Mouse (Mus musculus) gastrocnemius, postnatal 4 days (tissue): ENCODE measurements around the gene Gm20388. TPM values are rescaled to one million over a fixed set of nuclear protein-coding genes. Genes with fewer than 3 reads are reported as not detected.

Source experiments
- DNase-seq, 2 experiments: peaks; one replicate each; pipeline ENCODE4 v3.0.0; 2021 to 2022; ENCODE audit warnings: low spot score in 2 of 2, mixed read lengths in 2 of 2
- total RNA-seq, 2 experiments: library from RNA; stranded (reverse); gene quantifications; 2 replicates each; pipeline ENCODE4 v1.2.3; 2021

The Gm20388 gene
- total RNA-seq, 2 experiments from 2014 or later, result 12.8 to 22.8 TPM

DNA sequence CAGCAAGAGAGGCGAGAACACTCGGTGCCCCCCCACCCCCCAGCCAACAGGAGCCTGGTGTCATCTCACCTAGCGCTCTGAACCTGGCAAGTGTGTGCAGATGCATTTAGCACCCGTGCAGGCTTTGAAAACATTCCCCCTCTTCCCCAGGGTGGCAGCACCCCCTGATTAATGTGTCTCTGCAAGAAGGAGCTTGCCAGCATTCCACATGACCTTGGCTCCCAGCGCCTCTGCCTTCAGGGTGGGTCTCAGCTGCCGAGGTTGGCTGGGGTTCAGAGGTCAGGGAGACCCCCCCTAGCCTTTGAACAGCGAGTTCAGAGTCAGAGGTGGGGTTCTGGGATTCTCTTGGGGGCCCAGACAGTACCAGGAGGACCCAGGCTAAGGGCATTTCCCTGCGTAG, 601.1 kb downstream of the Gm20388 start:
- DNase-seq, result no peak

DNA sequence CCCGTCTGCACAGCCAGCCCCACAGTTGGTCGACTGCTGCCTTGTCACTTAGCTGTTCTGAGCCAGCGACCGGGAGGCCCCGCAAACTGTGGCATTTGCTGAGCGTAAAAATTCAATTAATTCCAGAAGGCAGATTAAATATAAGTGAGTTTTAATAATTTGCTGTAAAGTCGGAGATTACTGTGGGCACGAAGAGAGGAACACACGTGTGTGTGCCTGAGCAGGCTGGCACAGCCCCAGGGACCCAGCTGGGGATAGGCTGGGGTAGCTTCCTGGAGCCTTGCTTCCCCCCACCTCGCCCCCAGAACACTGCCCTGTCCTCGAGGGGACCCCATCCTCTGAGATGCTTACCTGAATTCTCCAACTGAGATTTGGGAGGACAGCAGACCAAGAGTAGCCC, 601.7 kb downstream of the Gm20388 start:
- no peak for DNase-seq

DNA sequence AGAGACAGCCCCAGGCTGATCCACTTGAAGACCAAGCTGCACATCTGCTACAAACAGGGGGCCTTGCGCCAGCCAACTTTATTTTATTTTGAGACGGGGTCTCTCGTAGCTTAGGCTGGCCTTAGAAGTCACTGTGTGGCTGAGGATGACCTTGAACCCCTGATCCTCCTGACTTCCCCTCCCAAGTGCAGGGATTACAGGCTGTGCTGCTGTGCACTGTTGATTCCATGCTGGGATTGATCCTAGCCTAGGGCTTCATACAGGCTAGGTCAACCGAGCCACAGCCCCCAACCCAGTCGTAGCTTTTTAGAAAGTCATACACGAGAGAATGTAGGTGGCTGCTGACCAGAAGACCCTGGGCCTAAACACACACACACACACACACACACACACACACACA, 602.5 kb downstream of the Gm20388 start:
- no peak for DNase-seq

DNA sequence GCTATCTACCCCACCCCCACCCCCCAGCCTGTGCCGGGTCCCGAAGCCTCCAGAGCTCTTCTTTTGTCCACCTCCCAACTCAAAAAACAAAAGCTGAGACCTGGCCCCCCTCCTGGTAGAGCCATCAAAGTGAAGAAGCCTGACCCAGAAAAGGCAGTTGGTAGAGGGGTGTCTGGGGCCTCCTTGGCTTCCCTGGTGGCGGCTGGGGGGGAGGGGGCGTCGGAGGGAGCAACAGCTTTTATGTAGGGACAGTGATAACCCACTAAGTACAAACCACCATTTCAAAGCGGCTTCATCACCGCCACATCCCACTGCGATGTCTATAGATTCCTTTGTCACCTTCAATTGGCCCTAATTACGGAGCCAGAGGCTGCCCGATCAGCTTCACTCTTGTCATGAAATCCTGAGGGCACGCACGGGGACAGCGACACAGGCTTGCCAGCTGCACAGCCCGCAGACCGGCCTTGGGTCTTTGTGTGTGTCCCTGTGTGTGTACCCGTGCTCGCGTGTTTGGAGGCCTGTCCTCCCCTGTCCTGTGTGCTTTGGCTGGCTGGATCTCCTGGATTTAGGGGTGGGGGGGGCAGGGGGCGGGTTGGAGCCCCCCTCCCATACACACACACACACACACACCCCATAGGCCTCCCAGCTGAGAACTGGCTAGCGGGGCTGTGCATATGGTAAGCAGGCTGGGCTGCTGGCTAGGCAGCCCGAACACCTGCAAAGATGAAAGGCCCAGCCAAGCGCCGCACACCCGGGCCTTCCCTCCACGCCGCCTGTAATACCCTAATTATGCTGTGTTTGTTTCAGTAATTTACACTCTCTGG, 603.2 kb downstream of the Gm20388 start:
- no peak for DNase-seq

DNA sequence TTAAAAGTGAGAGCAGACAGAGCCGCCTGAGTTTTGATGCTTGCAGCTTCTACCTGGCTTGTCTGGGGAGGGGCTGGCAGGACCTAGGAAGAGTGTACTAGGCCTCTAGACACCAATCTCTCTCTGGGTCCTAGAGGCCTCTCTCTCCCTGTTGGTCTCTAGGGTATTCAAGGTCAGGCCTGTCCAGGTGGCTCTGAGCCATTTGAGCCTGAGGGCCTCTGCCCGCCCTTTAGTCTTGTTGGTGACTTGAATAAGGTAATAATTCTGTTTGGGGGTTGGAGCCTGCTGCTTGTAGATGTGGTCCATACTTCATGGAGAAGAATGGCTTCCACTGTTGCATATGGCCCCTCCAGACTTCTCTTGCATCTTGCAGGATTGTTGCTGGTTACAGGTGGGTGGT, 604.6 kb downstream of the Gm20388 start:
- no peak for DNase-seq

DNA sequence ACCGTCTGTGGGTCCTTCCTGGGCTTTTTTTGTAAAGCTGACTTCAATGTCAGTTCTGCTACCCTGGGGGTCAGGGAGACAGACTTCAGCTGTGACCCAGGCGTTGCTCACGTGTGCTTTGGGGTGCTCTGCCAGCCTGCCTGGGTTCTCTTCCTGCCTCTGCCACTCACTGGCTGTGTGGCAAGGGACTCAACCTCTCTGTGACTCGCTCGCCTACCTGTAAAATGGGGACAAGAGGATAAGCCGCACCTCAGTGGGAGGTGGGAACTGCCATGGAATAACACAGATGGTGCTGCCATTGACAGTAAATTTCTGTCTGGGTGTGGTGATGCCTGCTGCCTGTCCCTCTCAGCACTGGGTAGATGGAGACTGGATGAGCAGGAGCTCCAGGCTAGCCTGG, 605.0 kb downstream of the Gm20388 start:
- no peak for DNase-seq

DNA sequence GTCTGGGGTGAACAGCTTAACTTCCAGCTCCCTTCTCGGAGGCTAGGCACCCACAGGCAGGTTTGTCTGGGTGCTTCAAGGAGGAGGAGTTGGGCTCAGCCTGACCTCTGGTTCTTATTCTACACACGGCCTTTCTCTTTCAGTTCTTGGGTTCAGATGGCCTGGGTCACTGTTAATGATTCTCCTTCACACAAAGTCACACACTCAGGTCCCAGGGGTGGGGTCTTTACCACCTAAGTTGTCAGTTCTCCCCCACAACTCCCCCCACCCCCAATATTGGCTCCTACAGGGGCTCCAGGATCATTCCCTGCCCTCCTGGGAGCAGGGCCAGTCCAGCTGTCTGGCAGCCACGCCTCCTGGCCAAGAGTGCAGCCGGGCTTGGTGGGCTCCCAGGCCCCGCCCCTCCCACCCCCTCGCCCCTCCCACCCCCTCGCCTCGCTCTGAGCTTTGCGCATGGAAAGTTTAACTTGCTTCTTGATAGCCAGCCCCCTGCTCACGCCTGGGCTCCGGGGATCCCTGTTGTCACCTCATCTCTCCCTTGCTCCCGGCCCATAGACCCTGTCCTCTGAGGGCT, 605.6 kb downstream of the Gm20388 start:
- DNase-seq, result no peak

DNA sequence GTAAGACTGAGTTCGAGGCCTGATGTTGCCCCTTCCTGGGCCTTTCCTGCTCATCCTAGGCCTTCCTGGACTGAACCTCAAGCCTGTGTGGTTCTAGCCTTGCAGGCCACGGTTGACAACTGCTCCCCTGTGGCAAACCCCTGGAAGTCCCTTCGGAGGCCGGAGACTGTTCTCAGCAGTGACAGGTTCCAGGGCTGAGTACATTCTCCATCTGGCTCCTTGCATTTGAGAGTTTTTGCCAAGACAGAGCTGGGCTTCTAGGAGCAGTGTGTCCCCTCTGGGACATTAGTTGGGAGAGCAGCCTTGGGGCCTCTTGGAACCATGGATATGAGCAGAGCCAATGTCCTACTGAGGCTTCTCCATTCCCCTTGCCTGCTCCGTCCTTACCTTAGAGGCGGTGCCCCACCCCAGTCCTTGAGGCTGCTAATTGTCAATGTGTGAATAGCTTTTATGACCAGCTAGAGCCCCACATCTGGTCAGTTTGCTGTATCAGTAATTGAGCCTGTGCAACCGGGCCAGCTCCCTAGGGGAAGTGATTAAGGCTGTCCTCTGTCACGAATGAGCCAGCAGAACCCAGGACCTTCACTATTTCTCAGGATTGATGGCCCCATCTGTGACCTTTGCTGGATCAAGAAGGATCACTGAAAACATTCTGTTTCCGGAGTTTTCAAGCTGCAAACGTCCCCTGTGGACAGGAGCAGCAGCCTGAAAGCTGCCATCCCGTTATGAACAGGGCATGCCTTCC, 607.2 kb downstream of the Gm20388 start:
- no peak for DNase-seq

DNA sequence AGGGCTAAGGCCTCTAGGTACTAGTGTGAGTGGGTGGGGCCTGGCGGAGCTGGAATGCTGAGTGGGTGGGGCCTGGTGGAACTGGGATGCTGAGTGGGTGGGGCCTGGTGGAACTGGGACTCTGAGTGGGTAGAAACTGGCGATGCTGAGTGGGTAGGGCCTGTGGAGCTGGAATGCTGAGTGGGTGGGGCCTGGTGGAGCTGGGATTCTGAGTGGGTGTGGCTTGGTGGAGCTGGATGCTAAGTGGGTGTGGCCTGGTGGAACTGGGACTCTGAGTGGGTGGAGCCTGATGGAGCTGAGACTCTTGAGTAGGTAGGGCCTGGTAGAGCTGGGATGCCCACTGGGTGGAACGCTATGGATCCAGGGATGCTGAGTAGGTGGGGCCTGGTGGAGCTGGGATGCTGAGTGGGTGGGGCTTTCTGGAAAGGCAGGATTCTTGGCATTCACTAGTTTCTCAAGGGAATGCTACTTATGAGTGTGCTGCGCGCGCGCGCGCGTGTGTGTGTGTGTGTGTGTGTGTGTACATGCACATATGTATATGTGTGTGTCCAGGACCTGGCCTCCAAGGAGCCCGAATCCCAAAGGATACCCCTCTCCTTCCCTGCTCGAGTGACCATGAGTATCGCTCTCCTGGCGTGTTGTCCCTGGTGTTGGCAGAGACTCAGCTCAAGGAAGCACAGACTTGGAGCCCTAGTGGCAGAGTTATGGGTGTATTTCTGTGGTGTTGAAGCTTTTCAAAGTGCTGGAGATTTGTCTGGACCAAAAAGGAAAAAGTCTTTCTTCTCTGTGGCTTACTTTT, 608.3 kb downstream of the Gm20388 start:
- no peak for DNase-seq

DNA sequence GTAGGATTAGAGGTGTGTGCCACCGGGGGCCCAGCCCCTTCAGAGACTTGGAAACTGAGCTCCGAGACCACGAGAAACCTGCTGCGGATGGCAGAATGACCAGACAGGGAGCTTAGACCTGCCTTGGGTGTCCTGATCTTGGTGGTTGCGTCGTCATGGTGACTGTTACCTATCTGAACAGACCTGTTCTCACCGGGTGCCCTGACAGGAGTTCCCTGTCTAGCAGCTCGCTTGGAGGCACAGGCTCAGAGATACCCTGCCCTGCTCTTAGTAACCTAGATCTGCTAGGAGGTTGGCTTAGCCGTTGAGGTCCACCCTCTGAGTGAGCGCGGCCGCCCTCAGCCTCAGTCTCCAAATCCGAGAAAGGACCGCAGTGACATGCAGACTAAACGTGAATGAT, 609.6 kb downstream of the Gm20388 start:
- no peak for DNase-seq

DNA sequence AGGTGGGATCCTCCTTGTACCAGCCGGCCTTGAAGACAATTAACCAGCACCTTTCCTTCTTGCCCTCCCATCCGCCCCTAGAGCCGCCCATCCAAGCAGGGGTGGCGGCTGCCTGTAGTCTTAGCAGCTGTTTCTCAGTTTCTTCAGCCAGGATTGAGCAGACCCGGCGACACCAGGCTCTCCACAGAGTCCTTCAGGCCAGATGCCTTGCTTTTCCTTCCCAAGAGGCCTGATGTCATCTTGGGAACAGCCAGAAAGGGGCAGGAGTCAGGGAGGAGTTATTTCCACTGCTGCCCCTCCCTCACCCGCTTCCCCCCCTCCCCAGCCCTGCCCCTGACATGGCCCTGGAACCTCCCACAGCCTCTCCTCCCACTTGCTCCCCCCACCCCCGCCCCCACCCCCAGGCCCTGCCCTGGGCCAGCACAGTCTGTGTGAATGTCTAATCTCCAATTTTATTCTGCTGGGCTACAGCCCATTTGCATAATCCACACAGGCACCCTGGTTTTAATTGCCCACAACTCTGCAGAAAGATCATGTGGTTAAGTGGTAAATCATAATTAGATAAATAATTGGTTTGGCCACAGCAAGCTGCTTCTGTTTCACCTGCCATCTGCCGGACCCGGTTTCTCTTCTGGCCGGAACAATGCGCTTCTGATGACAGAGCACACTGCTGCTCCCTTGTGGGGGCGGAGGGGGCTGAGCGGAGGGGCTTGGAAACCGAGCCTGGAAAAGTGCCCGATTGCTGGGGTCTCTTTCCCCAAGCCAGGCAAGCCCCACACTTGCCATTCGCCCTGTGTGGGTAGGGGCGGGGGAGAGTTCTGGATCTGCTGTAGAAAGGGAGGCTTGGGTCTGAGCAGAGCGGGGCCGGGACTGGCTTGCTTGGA, 610.3 kb downstream of the Gm20388 start:
- no peak for DNase-seq

DNA sequence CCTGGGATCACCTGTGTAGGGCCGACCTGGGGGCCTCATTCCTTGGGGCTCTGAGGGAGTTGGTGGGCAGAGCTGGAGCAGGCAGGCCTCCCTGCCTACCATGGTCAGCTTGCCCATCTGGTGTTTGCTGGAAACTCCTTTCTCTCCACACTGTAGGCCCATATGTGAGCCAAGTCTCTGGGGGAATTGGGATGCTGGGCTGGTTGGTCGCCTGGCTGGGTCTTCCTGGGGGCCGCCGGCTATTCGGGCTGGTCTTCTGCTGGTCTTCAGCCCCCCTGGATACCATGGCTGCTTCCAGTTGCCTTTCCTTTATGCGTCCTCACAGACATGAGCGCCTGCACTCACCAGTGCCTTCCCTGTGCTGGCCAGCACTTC, 610.9 kb downstream of the Gm20388 start:
- no peak for DNase-seq

DNA sequence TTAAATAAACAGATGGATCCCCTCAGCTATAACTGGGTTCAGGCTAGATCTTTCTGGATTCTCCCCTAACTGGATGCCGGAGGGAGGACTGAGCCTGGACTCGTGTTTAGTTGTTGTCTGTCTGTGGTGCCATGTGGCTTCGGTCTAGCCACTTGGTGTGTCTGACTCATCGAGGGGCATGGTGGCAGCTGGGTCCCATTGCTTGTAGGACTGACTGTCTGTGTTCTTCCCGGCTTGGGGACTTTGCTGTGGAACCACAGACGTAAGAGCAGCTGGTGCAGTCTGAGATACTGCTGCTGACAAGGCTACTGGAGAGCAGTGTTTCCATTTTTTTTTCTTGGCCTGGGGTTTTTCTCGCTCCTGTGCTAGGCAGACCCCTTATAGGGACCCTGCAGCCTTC, 613.0 kb downstream of the Gm20388 start:
- DNase-seq, result no peak

DNA sequence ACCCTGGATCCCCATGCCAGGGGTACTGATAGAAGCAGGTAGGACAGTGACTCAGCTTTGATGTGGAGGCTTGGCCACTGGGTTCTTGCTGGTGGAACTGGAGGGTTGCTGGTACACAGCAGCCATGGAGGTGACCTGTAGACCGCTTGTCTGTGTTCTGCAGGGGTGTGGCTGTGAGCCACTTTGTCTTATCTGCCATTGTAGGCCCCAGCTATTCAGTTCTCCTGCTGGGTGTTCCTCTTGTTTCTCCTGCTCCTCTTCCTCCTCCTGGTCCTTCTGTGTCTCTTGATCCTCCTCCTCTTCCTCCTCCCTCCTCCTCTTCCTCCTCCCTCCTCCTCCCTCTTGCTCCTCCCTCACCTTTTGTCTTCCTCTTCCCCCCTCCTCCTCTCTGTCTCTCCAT, 614.5 kb downstream of the Gm20388 start:
- no peak for DNase-seq

DNA sequence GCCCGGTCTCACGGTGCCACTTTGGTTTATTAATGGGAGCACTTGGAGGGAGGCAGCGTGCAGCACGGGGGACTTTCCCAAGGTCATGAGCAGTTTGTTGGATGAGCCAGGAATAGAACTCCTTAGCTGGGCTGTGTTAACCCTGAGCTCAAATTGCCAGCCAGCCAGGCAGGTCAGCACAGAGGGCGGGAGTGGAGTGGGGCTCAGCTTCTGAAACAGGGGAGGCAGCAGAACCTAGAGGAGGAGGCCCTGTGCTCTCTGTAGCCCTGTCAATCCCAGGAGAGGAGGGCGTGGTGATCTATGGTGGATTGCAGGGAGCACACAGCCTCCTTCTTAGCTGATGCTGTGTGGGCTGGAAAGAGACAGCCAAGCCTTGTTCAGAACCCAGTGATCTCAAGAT, 615.2 kb downstream of the Gm20388 start:
- no peak for DNase-seq

DNA sequence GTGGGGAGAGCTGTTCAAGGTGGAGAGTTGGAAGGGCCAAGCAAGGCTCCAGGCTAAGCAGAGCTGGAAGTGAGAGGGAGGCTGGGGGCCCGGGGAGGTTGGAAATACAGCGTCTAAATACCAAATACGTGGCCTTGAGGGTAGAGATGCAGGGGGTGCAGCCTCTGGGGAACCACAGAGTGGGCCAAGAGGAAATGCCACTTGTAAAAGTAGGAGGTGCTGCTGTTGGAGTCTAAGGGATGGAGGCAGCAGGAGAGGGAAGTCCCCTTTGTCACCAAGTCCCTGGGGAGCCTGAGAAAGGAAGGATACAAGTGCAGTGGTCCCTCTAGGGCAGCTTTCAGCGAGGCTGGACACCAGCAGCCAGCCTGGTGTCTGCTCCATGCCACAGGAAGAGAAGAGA, 615.9 kb downstream of the Gm20388 start:
- DNase-seq, result no peak

DNA sequence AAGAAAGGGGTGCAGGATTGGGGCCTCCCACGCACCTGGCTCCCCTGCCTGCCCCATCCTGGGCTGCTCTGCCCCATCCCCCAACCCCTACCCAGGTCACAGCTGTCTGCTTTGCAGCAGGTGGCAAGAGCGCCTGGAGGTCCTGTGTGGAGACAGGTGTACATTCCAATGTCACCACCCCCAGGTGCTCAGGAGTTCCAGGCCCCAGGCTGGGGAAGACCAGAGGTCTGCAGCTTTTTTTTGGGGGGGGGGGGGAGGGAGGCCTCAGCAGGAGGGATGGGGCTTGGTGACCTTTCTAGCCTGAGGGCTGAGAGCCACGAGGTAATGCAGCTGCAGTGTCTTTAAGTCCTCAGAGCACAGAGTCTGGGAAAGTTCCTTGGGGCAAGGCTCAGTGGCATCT, 617.7 kb downstream of the Gm20388 start:
- no peak for DNase-seq

DNA sequence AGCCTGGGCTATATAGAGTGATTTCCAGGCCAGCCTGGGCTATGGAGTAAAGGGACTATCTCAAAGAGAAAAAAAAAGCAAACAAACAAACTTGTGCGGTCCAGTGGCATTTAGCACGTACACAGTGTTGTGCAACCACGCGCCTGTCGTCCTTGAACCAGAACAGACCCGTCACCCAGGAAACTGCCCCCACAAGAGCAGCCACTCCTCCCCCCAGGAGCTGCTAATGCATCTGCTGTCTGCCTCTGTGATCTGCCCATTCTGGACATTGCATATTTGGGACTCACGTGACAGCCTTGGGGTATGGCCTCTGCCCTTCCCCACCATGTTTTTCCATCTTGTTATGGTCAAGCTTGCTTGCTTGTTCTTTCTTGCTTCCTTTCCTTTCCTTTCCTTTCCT, 618.6 kb downstream of the Gm20388 start:
- DNase-seq, result no peak

DNA sequence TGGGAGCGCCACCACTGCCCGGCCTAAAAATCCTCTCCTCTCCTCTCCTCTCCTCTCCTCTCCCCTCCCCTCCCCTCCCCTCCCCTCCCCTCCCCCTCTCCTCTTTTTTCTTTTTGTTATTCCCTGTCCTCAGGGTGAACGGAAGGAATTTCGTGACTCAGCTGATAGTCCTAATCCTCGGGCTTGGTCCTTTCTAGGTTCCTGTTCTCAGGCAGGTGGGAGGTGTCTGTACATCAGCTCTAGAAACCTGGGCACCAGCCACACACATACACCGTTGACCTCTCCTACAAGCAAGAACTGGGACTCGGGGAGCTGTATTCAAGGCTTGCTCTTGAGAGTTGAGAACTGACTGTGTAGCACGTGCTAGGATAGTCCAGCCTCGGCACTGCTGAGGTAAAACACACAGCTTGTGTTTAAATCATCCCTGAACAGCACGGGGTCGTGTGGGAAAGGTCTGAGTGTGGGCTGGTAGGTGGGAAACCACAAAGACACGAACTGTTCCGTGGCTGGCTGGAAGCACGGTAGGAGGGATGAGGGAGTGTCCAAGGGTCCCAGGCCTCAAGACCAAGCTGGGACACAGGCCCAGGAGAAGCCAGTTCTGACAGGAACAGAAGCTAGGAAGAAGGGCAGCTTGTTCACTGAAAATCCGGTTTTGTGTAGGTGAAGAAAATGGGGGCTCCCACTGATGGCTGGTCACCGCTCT, 620.5 kb downstream of the Gm20388 start:
- DNase-seq, result no peak
